Mouse (Mus musculus) liver, embryonic 11.5 days (tissue): Measurements from ENCODE around the gene Dnajb11. TPM values are rescaled to one million over a fixed set of nuclear protein-coding genes. Genes with fewer than 3 reads are reported as not detected.

ENCODE experiments used
- ATAC-seq: fragments of 200-750 bp; cut with Nextera tagmentation; replicated peaks from 2 replicates; pipeline ENCODE4 v1.8.0; 2017; ENCODE audit warnings: moderate number of reproducible peaks, mild to moderate bottlenecking, moderate TSS enrichment, moderate library complexity; ENCODE audit not compliant: low FRiP score
- DNase-seq: peaks from one replicate; pipeline ENCODE4 v3.0.0-alpha.2; 2017; ENCODE audit warnings: low spot score
- H3K27ac ChIP-seq: fragments of 300-500 bp; sonication (generic); 2 replicates; pipeline ENCODE4 v1.5.1; 2014; ENCODE audit warnings: mild to moderate bottlenecking, low read depth, low read length, control low read depth
- H3K27me3 ChIP-seq: fragments of 300-500 bp; sonication (generic); replicated peaks from 2 replicates; pipeline ENCODE4 v1.6.1; 2014; ENCODE audit warnings: low read length, mixed read lengths; ENCODE audit not compliant: control insufficient read depth, insufficient read depth
- H3K36me3 ChIP-seq: fragments of 300-500 bp; sonication (generic); 2 replicates; pipeline ENCODE4 v1.6.1; 2014; ENCODE audit warnings: mild to moderate bottlenecking, low read length, moderate library complexity, mixed read lengths; ENCODE audit not compliant: control insufficient read depth, insufficient read depth
- H3K4me1 ChIP-seq: fragments of 300-500 bp; sonication (generic); replicated peaks from 2 replicates; pipeline ENCODE4 v1.6.1; 2014; ENCODE audit warnings: low read length, mixed read lengths; ENCODE audit not compliant: control insufficient read depth, insufficient read depth
- H3K4me2 ChIP-seq: fragments of 300-500 bp; sonication (generic); 2 replicates; pipeline ENCODE4 v1.6.1; 2014; ENCODE audit warnings: mild to moderate bottlenecking, control low read depth, moderate library complexity
- H3K4me3 ChIP-seq: fragments of 300-500 bp; sonication (generic); 2 replicates; pipeline ENCODE4 v1.5.1; 2014; ENCODE audit warnings: low read depth, low read length, control low read depth
- H3K9ac ChIP-seq: fragments of 300-500 bp; sonication (generic); 2 replicates; pipeline ENCODE4 v1.6.1; 2014; ENCODE audit warnings: low read depth, low read length, control low read depth
- H3K9me3 ChIP-seq: fragments of 300-500 bp; sonication (generic); 2 replicates; pipeline ENCODE4 v1.6.1; 2016; ENCODE audit warnings: low read length, inconsistent platforms, mixed read lengths; ENCODE audit not compliant: control insufficient read depth
- WGBS: fragments of 180-500 bp; shearing (Covaris S2); extraction: QIAGEN DNeasy Blood & Tissue Kit; methylation state at CpG from one replicate; pipeline ENCODE4 v1.1.7; 2014; 5-methylcytosine and 5-hydroxymethylcytosine counted together
- polyA plus RNA-seq: library from polyadenylated mRNA; unstranded; fragments of >200 nt; fragmentation: Nextera tagmentation; extraction: Ambion mirVana; gene quantifications from 2 replicates; pipeline ENCODE4 v1.2.1, GENCODE M21; 2014

Gene Dnajb11
- 125 and 131 TPM in 2 replicates for polyA plus RNA-seq

DNA sequence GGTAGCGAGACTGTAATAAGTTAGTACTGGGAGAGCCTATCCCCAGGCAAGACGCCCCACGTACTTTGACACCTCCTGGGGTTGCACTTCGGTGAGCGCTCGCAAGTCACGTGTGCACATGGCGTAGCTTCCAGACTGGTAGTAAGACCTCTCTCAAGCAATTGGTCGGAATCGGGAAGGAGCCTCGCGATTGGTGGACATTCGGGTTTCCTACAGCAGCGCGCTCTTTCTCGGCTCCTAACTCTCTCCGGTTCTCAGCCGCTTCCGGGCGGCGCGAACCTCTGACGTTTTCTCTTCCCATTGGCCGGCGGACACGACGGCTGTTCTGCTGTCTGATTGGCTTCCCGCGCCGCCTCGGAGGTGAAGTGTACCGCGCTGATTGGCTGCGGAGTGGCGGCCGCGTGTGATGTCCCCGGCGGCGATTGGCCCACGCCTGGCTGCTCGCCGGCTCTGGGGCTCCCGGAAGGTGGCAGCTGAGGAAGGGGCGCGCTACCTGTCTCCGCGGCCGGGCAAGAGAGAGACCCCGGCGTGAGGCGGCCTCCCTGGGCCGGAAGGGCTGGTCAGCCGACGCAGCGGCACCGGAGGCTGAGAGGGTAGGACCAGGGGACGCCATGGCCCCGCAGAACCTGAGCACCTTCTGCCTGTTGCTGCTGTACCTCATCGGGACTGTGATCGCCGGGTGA is at the start of gene Dnajb11, which contains the start of gene Tbccd1:
Gene Dnajb11, plus strand, starts transcription at position 415 of the 683 bp plus-strand sequence.
Gene Tbccd1, minus strand, starts transcription at position 239 of the 683 bp plus-strand sequence.
- DNase-seq (peak; percentile 96), ATAC-seq (peak; percentile 97)
- Histone ChIP-seq H3K36me3 (peaks cover 5% of the 10 kb centered on the region; the same call in 1 of the 2 replicates), H3K9me3 (no peaks in the 10 kb centered on the region), H3K9ac (peak within 1 kb of the TSS; percentile 85), H3K4me2 (peak within 1 kb of the TSS; percentile 83), H3K27me3 (no peaks in the 10 kb centered on the region), H3K27ac (peak within 1 kb of the TSS; percentile 92), H3K4me3 (peak within 1 kb of the TSS; percentile 96), H3K4me1 (peaks cover 19% of the 10 kb centered on the region)
- under 1% methylated on average over 62 of the region's 62 CpGs for WGBS

DNA sequence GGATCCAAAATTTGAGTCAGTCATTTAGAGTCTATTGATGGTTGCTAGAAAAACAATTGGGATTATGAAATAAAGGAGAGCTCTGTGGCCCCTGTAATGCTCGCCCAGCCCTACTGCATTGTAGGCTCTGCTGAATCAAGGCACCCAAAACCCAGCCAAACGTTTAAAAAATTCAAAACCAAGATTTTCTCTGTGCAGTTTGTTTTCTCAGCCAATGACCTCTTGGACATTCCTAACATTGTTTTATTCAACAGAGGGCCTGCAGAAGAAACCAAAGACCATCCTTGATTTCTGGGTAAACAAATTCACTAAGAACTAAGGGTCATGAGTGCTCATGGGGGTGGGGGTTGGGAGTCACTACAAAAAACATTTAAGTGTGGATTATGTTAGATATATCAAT is 46.2 kb upstream of the Dnajb11 start, which contains the start of gene Crygs:
Gene Crygs, minus strand, starts transcription at position 101 of the 400 bp plus-strand sequence.
- H3K36me3 ChIP-seq, result no peaks in the 10 kb centered on the region
- H3K4me1 ChIP-seq, result no peaks in the 10 kb centered on the region
- H3K27ac ChIP-seq, result no peak within 1 kb of the TSS
- H3K4me2 ChIP-seq, result no peak within 1 kb of the TSS
- no peaks in the 10 kb centered on the region for H3K27me3 ChIP-seq
- no peak within 1 kb of the TSS for H3K9ac ChIP-seq
- WGBS, result 66% methylated on average over 2 of the region's 2 CpGs
- H3K4me3 ChIP-seq, result no peak within 1 kb of the TSS
- H3K9me3 ChIP-seq, result no peaks in the 10 kb centered on the region
- DNase-seq, result no peak
- no peak for ATAC-seq

DNA sequence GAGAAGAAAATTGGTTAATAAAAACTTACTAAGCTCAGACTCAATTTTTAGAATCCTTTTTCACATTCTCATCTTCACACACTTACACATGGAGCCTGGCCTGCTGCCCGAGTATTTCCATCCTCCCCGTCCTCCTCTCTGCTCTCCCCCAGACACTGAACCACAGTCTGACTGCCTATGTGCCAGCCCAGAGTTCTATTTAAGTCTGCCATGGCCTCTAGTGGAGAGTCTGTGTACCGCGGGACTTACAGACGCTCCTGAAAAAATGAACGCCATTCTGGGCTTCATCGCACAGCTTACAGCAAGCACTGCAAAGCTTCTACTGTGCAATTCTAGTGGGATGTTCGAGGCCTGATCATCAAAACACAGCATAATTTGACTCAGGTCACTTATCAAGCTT is 36.9 kb upstream of the Dnajb11 start:
- Histone ChIP-seq H3K4me2 (no peak overlapping the region), H3K9ac (no peak overlapping the region), H3K4me3 (no peak overlapping the region), H3K9me3 (no peaks in the 10 kb centered on the region), H3K36me3 (peaks cover 4% of the 10 kb centered on the region; the same call in 1 of the 2 replicates), H3K27me3 (no peaks in the 10 kb centered on the region), H3K4me1 (no peaks in the 10 kb centered on the region), H3K27ac (no peak overlapping the region)
- WGBS, result 68% methylated on average over 8 of the region's 8 CpGs
- ATAC-seq (no peak), DNase-seq (no peak)

DNA sequence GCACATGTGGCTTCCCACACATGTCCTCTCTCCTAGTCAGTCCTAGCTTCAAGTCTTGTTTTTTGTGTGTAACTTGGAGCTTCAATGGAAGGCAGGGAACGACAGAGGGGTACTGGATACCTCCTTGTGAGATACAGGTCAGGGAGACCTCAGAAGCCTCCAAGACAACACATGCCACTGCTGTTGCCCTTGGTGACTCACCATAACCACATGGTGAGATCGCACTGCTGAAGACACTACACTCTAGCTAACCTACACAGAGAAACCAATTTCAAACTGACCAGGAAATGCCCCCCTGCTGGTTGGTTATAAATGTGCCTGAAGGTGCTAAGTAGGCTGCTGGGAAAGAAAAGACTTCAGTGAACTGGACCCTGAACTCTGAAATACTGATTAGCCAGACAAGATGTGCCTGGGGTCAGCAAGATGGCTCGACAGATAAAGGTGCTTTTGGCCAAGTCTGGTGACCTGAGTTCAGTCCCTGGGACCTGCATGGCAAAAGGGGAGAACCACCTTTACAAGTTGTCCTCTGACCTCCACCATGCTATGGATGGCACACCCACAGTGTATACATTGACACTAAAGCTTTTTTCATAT is 24.6 kb upstream of the Dnajb11 start:
- no peak overlapping the region for H3K4me3 ChIP-seq
- H3K27ac ChIP-seq, result no peak overlapping the region
- DNase-seq (no peak), ATAC-seq (0 out of 2 replicates have a peak, but pooled peaks have one; percentile 34)
- H3K9ac ChIP-seq, result no peak overlapping the region
- peaks cover 24% of the 10 kb centered on the region for H3K36me3 ChIP-seq
- 90% methylated on average over 3 of the region's 3 CpGs for WGBS
- H3K27me3 ChIP-seq, result no peaks in the 10 kb centered on the region
- no peaks in the 10 kb centered on the region for H3K4me1 ChIP-seq
- no peak overlapping the region for H3K4me2 ChIP-seq
- H3K9me3 ChIP-seq, result no peaks in the 10 kb centered on the region

DNA sequence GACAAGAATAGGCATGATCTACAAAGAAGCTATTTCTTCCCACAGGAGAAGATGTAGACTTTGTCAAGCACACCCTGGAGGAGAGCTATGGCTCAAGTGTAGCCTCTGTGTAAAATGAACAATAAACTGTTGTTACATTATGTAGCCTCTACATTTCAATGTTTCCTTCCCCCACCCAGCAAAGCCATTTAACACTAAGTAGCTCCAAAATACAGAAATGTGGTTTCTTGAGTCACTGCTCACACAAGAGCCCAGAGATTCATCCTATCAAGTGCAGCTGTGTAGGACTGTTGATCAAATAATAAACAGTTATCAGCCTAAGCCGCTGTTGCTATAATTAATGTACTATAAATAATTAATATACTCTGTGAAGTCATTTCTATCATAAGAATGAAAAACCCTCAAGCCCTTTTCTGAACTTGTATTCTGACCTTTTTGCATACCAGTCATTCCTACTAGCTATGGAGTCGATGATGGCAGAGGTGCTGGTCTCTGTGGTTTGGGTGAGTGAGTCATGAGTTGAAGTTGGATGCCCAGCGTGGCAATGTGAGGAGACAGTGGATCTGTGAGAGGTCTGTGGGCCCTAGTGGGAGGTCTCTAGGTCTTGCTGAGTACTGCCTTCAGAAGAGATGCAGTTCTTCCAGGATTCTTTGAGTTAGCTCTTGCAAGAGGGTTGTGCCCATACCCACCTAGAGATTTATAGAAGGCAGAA is 18.3 kb upstream of the Dnajb11 start:
- H3K9ac ChIP-seq, result no peak overlapping the region
- H3K27me3 ChIP-seq, result no peaks in the 10 kb centered on the region
- H3K9me3 ChIP-seq, result no peaks in the 10 kb centered on the region
- no peak overlapping the region for H3K27ac ChIP-seq
- ATAC-seq (no peak), DNase-seq (no peak)
- no peak overlapping the region for H3K4me3 ChIP-seq
- no peak overlapping the region for H3K4me2 ChIP-seq
- no peaks in the 10 kb centered on the region; the same call in 1 of the 2 replicates for H3K4me1 ChIP-seq
- H3K36me3 ChIP-seq, result peaks cover 19% of the 10 kb centered on the region
- 84% methylated on average over 3 of the region's 3 CpGs for WGBS

DNA sequence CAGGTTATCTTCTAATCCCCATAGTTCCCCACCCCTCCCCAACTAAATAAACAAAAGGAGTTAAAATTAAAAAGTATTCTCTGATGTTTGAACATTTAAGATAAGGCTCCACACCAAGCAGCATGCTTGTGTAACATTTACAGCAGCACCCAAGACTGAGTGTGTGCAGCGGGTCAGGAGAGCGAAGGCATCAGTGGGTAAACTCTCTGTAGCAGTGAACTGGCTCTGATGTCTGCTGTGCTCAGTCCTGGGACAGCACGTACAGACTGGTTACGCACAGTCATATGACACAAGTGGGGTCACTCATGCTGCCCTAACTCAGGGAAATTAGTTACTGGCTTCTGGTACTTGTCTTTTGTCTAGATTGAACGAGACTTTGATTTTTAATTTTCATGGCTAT is 14.8 kb upstream of the Dnajb11 start:
- Histone ChIP-seq H3K4me1 (peaks cover 9% of the 10 kb centered on the region; the same call in 1 of the 2 replicates), H3K9me3 (no peaks in the 10 kb centered on the region), H3K27ac (no peak overlapping the region), H3K36me3 (0 out of 2 replicates have a peak, but pooled peaks cover 5% of the 10 kb centered on the region), H3K4me2 (no peak overlapping the region), H3K9ac (no peak overlapping the region), H3K27me3 (no peaks in the 10 kb centered on the region), H3K4me3 (no peak overlapping the region)
- WGBS, result 94% methylated on average over 5 of the region's 5 CpGs
- ATAC-seq (no peak), DNase-seq (no peak)

DNA sequence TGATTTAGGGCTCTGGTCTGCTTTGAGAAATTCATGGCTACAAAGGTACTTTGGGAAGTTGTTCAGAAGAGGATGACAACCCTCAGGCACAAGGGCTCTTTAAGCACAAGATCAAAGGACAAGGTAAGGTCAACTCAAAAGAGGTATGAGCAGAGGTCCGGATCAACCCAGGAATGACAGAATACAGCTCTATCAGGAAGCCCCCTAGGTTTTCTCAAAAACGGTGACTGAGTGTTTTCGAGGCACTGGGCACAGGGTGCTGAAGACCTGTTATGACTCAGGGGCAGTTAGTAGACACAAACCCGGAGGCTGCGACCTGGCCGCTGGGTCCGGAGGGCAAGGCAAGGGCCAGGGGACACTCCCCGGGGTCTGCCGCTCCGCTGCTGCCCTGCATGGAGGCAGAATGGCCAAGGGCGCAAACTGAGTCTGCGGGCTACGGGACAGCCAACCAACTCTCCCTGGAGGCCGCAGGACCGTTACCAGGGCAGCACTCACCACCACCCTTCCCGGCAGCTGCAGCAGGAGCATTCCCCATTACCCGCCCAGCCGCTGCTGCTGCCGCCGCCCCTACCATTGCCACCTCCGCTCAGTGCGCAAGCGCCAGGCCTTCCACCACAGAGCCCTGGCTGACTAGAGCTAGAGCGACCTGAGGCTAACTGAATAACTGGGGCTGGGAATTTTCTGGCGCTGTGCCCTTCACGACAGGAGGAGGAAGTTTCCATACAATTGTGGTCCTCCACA is 13.4 kb upstream of the Dnajb11 start:
- Histone ChIP-seq H3K27ac (0 out of 2 replicates have a peak overlapping the region, but pooled peaks have one; percentile 26), H3K36me3 (no peaks in the 10 kb centered on the region)

DNA sequence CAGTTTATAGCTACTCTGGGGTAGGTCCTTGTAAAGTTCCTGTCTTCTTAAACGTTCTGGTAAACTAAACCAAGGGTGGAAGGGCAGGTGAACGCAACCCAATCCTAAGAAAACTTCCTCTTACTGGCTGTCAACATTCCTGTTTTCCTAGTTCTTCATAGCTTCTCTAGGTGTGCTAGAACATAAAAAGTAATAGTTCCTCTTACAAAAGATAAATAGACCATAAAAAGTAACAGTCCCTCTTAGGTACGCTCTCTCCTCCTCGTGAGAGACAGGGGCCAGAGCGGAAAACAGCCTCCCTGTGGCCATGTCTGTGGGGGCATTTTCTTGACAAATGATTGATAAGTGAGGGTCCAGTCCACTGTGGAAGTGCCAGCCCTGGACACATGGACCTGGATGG is 12.8 kb upstream of the Dnajb11 start:
- ATAC-seq (no peak), DNase-seq (no peak)
- Histone ChIP-seq H3K9ac (no peak overlapping the region; the same call in 1 of the 2 replicates), H3K9me3 (no peaks in the 10 kb centered on the region), H3K4me3 (peak overlapping the region; percentile 53), H3K27ac (no peak overlapping the region), H3K27me3 (no peaks in the 10 kb centered on the region), H3K4me2 (peak overlapping the region; percentile 81), H3K4me1 (peaks cover 9% of the 10 kb centered on the region; the same call in 1 of the 2 replicates), H3K36me3 (no peaks in the 10 kb centered on the region)
- WGBS, result 68% methylated on average over 5 of the region's 5 CpGs

More for the DNA sequence above, 13.4 kb upstream of the Dnajb11 start:
- 11% methylated on average over 25 of the region's 26 CpGs for WGBS
- H3K9me3 ChIP-seq, result no peaks in the 10 kb centered on the region
- peak; percentile 88 for ATAC-seq
- peaks cover 9% of the 10 kb centered on the region; the same call in 1 of the 2 replicates for H3K4me1 ChIP-seq
- peak; percentile 75 for DNase-seq
- H3K4me3 ChIP-seq, result peak overlapping the region; percentile 53
- no peaks in the 10 kb centered on the region for H3K27me3 ChIP-seq
- H3K9ac ChIP-seq, result peak overlapping the region; percentile 66
- H3K4me2 ChIP-seq, result peak overlapping the region; percentile 81
